Mouse (Mus musculus) fat pad, adult 2 months (tissue): Measurements from ENCODE around the gene Fam167b.

ENCODE experiments used
- DNase-seq: peaks from one replicate; pipeline ENCODE4 v3.0.0-alpha.2; 2011; ENCODE audit warnings: low read depth, low spot score; ENCODE audit errors: extremely low read depth

The Fam167b gene

GRCm38 (mm10) chr4:129578466-129578865 lies at the start of gene Fam167b:
Fam167b (minus strand) TSS chr4:129578549.
- no peak for DNase-seq

- DNase-seq: no peak
Measured at GRCm38 (mm10) chr4:129626035-129626434, 47.7 kb upstream of the Fam167b start.

GRCm38 (mm10) chr4:129625496-129625895 lies 47.1 kb upstream of the Fam167b start:
- no peak for DNase-seq

GRCm38 (mm10) chr4:129625029-129625370 lies 46.7 kb upstream of the Fam167b start:
- no peak for DNase-seq

- DNase-seq: no peak
Measured at GRCm38 (mm10) chr4:129624281-129625028, 46.1 kb upstream of the Fam167b start.

GRCm38 (mm10) chr4:129623681-129624091 lies 45.3 kb upstream of the Fam167b start, which contains the start of gene Ccdc28b:
Ccdc28b (minus strand) TSS chr4:129623947.
- no peak for DNase-seq

GRCm38 (mm10) chr4:129622803-129623535 lies 44.6 kb upstream of the Fam167b start:
- no peak for DNase-seq

- DNase-seq: no peak
Measured at GRCm38 (mm10) chr4:129622120-129622802, 43.9 kb upstream of the Fam167b start.

GRCm38 (mm10) chr4:129621283-129621841 lies 43.0 kb upstream of the Fam167b start:
- no peak for DNase-seq

GRCm38 (mm10) chr4:129620419-129621282 lies 42.3 kb upstream of the Fam167b start:
- no peak for DNase-seq

- no peak for DNase-seq
Measured at GRCm38 (mm10) chr4:129618786-129619691, 40.7 kb upstream of the Fam167b start, which contains the start of gene Iqcc. Iqcc (minus strand) TSS chr4:129619099.

GRCm38 (mm10) chr4:129618031-129618430 lies 39.7 kb upstream of the Fam167b start:
- no peak for DNase-seq

GRCm38 (mm10) chr4:129617121-129617641 lies 38.8 kb upstream of the Fam167b start:
- no peak for DNase-seq

GRCm38 (mm10) chr4:129616631-129617030 lies 38.3 kb upstream of the Fam167b start:
- DNase-seq: no peak

GRCm38 (mm10) chr4:129615801-129616290 lies 37.5 kb upstream of the Fam167b start:
- no peak for DNase-seq

GRCm38 (mm10) chr4:129614093-129614492 lies 35.7 kb upstream of the Fam167b start, which contains the start of gene Dcdc2b:
Dcdc2b (minus strand) TSS chr4:129614257.
- DNase-seq: no peak

GRCm38 (mm10) chr4:129610472-129610871 lies 32.1 kb upstream of the Fam167b start:
- no peak for DNase-seq

GRCm38 (mm10) chr4:129610026-129610425 lies 31.7 kb upstream of the Fam167b start:
- no peak for DNase-seq

- DNase-seq: no peak
Measured at GRCm38 (mm10) chr4:129609139-129609631, 30.8 kb upstream of the Fam167b start.
